Mouse (Mus musculus): ENCODE results near the gene Rnf225. TPM values are rescaled to one million over a fixed set of nuclear protein-coding genes. Genes with fewer than 3 reads are reported as not detected.
A peak's percentile ranks its signal among the peaks of the same experiment; 100 is the strongest.

Rnf225 gene
- polyA plus RNA-seq, 1 experiment: 1.8 TPM

DNA sequence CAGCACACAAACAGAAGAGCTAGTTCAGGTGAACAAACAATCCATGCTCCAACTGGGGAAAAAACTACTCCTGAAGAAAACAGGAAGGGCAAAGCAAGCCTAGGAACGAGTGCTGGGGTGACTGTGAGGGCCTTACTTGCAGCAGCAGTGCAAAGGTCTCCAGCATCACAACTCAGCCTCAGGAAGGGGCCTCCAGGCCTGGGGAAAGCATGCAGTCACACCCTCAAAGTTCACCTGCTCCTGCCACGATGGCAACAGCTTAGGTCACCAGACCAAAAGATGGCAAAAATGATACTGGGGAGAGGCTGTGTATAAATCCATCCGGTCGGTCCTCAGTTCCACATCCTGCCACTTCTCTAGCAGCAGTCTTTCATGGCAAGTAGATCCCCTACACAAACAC lies 31.7 kb downstream of the Rnf225 start:
- H3K4me3 ChIP-seq (ENCODE audit: control insufficient read depth, insufficient read depth, low read length): no peak overlapping the region
- no peak overlapping the region for H3K27ac ChIP-seq (ENCODE audit: control insufficient read depth, insufficient read depth, low read length)
- H3K27me3 ChIP-seq (ENCODE audit: control insufficient read depth, insufficient read depth, low read length): no peaks in the 10 kb centered on the region
- peaks cover 8% of the 10 kb centered on the region; the same call in 1 of the 2 replicates for H3K4me1 ChIP-seq (replicated peaks; ENCODE audit: control insufficient read depth, insufficient read depth, low read length)
- no peak for TF ChIP-seq CTCF (IDR thresholded peaks at IDR 0.05; ENCODE audit: borderline replicate concordance, control insufficient read depth, extremely low read depth, insufficient read depth, low read length, poor library complexity)
- TF ChIP-seq POLR2A (IDR thresholded peaks at IDR 0.05; ENCODE audit: control insufficient read depth, extremely low read depth, insufficient read depth, low read length, poor library complexity): no peak
- no peaks in the 10 kb centered on the region for H3K36me3 ChIP-seq (ENCODE audit: control insufficient read depth, insufficient read depth, low read length)
- 79% methylated on average over 4 of the region's 4 CpGs for WGBS
- no peak for DNase-seq

DNA sequence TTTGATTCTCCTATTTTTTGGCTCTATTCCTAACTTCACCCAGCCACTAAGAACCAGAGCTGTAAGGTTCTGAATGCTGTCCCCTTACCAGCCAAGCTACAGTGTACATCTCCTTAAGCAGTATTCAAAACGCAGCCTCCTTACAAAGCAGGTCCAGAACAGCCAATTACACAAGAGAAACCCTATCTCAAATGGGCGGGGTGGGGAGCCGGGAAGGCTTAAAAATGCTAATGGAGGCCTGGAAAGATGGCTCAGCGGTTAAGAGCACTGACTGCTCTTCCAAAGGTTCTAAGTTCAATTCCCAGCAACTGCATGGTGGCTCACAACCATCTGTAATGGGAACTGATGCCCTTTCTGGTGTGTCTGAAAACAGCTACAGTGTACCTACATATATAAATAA lies 32.5 kb downstream of the Rnf225 start:
- no peak for DNase-seq
- Histone ChIP-seq H3K4me3 (ENCODE audit: control insufficient read depth, insufficient read depth, low read length) (no peak overlapping the region), H3K4me1 (replicated peaks; ENCODE audit: control insufficient read depth, insufficient read depth, low read length) (peaks cover 8% of the 10 kb centered on the region; the same call in 1 of the 2 replicates), H3K27ac (ENCODE audit: control insufficient read depth, insufficient read depth, low read length) (no peak overlapping the region), H3K27me3 (ENCODE audit: control insufficient read depth, insufficient read depth, low read length) (no peaks in the 10 kb centered on the region), H3K36me3 (ENCODE audit: control insufficient read depth, insufficient read depth, low read length) (no peaks in the 10 kb centered on the region)
- TF ChIP-seq CTCF (IDR thresholded peaks at IDR 0.05; ENCODE audit: borderline replicate concordance, control insufficient read depth, extremely low read depth, insufficient read depth, low read length, poor library complexity) (no peak), POLR2A (IDR thresholded peaks at IDR 0.05; ENCODE audit: control insufficient read depth, extremely low read depth, insufficient read depth, low read length, poor library complexity) (no peak)
- 91% methylated on average over 4 of the region's 4 CpGs for WGBS

DNA sequence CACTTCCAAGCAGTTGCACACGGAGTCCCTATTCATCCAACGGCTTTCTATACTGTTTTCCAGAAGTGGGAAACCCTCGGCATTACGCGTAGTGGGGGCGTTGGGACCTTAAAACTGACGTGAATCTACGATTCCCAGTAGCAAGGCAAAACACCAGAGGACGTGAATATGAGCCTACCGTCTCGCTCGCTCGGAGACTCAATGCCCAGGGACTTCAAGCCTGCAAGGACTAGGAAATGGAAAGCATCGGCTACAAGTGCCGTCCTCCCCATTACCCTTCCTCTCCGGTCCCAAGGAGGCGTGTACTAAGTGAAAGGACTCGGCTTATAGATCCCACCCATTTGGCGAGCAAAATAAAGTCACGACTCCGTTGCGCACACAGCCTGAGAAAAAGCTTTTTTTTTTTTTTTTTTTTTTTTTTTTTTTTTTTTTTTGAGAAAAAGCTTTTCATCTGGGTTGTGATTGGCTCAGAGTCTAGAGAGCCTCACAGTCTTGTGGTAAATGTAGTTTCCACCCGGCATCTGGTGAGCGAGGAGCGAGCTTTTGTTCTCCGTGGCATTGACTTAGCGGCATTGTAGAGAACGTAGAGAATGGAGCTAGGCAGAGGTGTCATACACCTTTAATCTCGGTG lies 34.4 kb downstream of the Rnf225 start:
- Histone ChIP-seq H3K4me3 (ENCODE audit: control insufficient read depth, insufficient read depth, low read length) (peak overlapping the region; percentile 84), H3K4me1 (replicated peaks; ENCODE audit: control insufficient read depth, insufficient read depth, low read length) (peaks cover 18% of the 10 kb centered on the region), H3K27ac (ENCODE audit: control insufficient read depth, insufficient read depth, low read length) (peak overlapping the region; percentile 91), H3K36me3 (ENCODE audit: control insufficient read depth, insufficient read depth, low read length) (no peaks in the 10 kb centered on the region), H3K27me3 (ENCODE audit: control insufficient read depth, insufficient read depth, low read length) (no peaks in the 10 kb centered on the region)
- WGBS: under 1% methylated on average over 29 of the region's 29 CpGs
- TF ChIP-seq CTCF (IDR thresholded peaks at IDR 0.05; ENCODE audit: borderline replicate concordance, control insufficient read depth, extremely low read depth, insufficient read depth, low read length, poor library complexity) (no peak), POLR2A (IDR thresholded peaks at IDR 0.05; ENCODE audit: control insufficient read depth, extremely low read depth, insufficient read depth, low read length, poor library complexity) (no peak)
- DNase-seq: peak; percentile 69

DNA sequence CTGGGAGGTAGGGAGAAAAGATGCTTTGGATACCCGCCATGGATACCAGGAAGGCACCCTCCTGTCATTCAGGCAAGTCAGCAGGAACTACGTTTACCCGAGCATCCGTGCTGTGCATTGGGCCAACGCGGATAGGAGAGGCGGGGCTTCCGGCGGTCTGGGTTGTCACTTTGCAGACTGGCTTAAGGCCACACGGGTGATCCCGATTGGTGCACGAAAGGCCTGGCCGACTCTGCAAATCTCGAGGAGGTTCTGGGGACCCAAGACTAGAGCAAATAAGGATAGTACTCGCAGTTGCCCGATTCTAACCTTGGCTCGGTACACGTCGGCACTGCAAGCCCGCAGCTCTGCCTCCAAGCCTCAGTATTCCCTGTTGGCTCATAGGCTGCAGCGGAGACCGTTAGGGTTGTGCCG lies 38.5 kb downstream of the Rnf225 start, which contains the start of gene Zfp324:
Zfp324 (plus strand) TSS at position 161 of the 414 bp plus-strand sequence.
- under 1% methylated on average over 23 of the region's 23 CpGs for WGBS
- no peak; the same call in 1 of the 2 replicates for TF ChIP-seq CTCF (IDR thresholded peaks at IDR 0.05; ENCODE audit: borderline replicate concordance, control insufficient read depth, extremely low read depth, insufficient read depth, low read length, poor library complexity)
- TF ChIP-seq POLR2A (IDR thresholded peaks at IDR 0.05; ENCODE audit: control insufficient read depth, extremely low read depth, insufficient read depth, low read length, poor library complexity): 0 out of 2 replicates have a peak, but pooled peaks have one; percentile 33
- peak; percentile 88 for DNase-seq
- peaks cover 2% of the 10 kb centered on the region for H3K36me3 ChIP-seq (ENCODE audit: control insufficient read depth, insufficient read depth, low read length)
- H3K27ac ChIP-seq (ENCODE audit: control insufficient read depth, insufficient read depth, low read length): peak within 1 kb of the TSS; percentile 27; the same call in 1 of the 2 replicates
- no peaks in the 10 kb centered on the region for H3K27me3 ChIP-seq (ENCODE audit: control insufficient read depth, insufficient read depth, low read length)
- H3K4me1 ChIP-seq (replicated peaks; ENCODE audit: control insufficient read depth, insufficient read depth, low read length): peaks cover 19% of the 10 kb centered on the region
- H3K4me3 ChIP-seq (ENCODE audit: control insufficient read depth, insufficient read depth, low read length): peak within 1 kb of the TSS; percentile 71

DNA sequence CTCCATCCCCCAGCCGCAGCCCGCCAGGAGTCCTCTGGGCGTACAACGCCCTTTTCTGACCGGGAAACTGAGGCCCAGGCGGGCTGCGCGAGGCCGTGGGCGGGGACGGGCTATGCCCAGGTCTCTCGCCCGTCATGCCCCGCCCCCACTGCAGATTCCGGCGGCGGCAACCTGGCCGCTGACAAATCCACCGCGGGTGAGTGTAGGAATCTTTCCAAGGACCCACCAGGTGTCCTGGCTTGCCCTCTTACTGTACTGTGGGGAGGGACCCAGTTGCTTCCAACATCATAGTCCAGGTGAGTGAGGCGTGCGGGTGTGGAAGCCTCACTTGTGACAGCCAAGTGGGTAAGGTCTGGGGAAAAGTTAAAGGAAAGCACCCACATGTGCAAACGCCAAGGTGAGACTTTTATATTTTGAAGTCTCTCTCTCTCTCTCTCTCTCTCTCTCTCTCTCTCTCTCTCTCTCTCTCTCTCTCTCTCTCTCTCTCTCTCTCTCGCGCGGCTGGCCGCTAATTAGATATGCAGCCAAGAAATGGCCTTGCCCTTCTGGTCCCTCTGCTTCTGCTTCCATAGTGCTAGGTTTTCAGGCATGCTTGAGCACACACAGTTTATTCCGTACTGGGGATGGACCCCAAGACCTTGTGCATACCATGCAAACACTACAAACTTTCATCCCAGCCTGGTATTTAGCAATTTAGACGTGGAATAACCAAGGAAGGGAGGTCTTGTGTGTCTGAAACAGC lies 39.1 kb downstream of the Rnf225 start:
- H3K4me1 ChIP-seq (replicated peaks; ENCODE audit: control insufficient read depth, insufficient read depth, low read length): peaks cover 17% of the 10 kb centered on the region
- no peaks in the 10 kb centered on the region for H3K27me3 ChIP-seq (ENCODE audit: control insufficient read depth, insufficient read depth, low read length)
- 2% methylated on average over 25 of the region's 29 CpGs for WGBS
- H3K27ac ChIP-seq (ENCODE audit: control insufficient read depth, insufficient read depth, low read length): 0 out of 2 replicates have a peak overlapping the region, but pooled peaks have one; percentile 17
- no peak for TF ChIP-seq POLR2A (IDR thresholded peaks at IDR 0.05; ENCODE audit: control insufficient read depth, extremely low read depth, insufficient read depth, low read length, poor library complexity)
- peak overlapping the region; percentile 71 for H3K4me3 ChIP-seq (ENCODE audit: control insufficient read depth, insufficient read depth, low read length)
- peaks cover 7% of the 10 kb centered on the region for H3K36me3 ChIP-seq (ENCODE audit: control insufficient read depth, insufficient read depth, low read length)
- DNase-seq: peak; percentile 74

DNA sequence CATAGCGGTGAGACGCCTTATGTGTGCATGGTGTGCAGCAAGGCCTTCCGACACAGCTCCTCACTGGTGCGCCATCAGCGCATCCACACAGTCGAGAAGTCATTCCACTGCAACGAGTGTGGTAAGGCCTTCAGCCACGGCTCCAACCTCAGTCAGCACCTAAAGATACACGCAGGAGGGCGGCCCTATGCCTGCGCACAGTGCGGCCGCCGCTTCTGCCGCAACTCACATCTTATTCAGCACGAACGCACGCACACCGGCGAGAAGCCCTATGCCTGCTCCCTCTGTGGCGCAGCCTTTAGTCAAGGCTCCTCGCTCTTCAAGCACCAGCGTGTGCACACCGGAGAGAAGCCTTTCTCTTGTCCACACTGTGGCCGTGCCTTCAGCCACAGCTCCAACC lies 43.7 kb downstream of the Rnf225 start:
- no peak for DNase-seq
- no peak overlapping the region for H3K4me3 ChIP-seq (ENCODE audit: control insufficient read depth, insufficient read depth, low read length)
- TF ChIP-seq POLR2A (IDR thresholded peaks at IDR 0.05; ENCODE audit: control insufficient read depth, extremely low read depth, insufficient read depth, low read length, poor library complexity) (no peak), CTCF (IDR thresholded peaks at IDR 0.05; ENCODE audit: borderline replicate concordance, control insufficient read depth, extremely low read depth, insufficient read depth, low read length, poor library complexity) (no peak)
- WGBS: 97% methylated on average over 25 of the region's 25 CpGs
- peaks cover 11% of the 10 kb centered on the region for H3K36me3 ChIP-seq (ENCODE audit: control insufficient read depth, insufficient read depth, low read length)
- H3K27me3 ChIP-seq (ENCODE audit: control insufficient read depth, insufficient read depth, low read length): no peaks in the 10 kb centered on the region
- no peak overlapping the region for H3K27ac ChIP-seq (ENCODE audit: control insufficient read depth, insufficient read depth, low read length)
- peaks cover 7% of the 10 kb centered on the region for H3K4me1 ChIP-seq (replicated peaks; ENCODE audit: control insufficient read depth, insufficient read depth, low read length)

Data from thymus, adult 2 months (tissue).